9 mouse cellular contexts compared by ENCODE assay signal in genomic region chr1:72870615-72871336, GRCm38 (mm10). TPM values are rescaled to one million over a fixed set of nuclear protein-coding genes. Genes with fewer than 3 reads are reported as not detected.
A peak's percentile ranks its signal among the peaks of the same experiment; 100 is the strongest.
DNase-seq lines count a peak whose midpoint lies in the region; ATAC-seq lines count a peak whose summit lies in the region.
"Had no signal": no experiment of that assay in that cellular context is flagged by ENCODE, and none has a peak within 500 bp of the region (broad histone marks: within the 10 kb centered on the region; RNA-seq: fewer than 3 reads in every experiment).

No protein-coding gene starts in this region.

- H3K9ac ChIP-seq in midbrain, embryonic 11.5 days (ENCODE audit: low read length), result peak overlapping the region; percentile 34

- H3K9me3 ChIP-seq in limb, embryonic 10.5 days (replicated peaks), result no peaks in the 10 kb centered on the region
- no peaks in the 10 kb centered on the region for H3K9me3 ChIP-seq in midbrain, embryonic 11.5 days (ENCODE audit: control insufficient read depth, low read length)

- peak overlapping the region; percentile 65 for H3K4me3 ChIP-seq in limb, embryonic 10.5 days
- H3K4me3 ChIP-seq in midbrain, embryonic 11.5 days (ENCODE audit: low read depth, low read length), result peak overlapping the region; percentile 50

- H3K4me2 ChIP-seq in midbrain, embryonic 11.5 days, result peak overlapping the region; percentile 85

- 0 out of 2 replicates have a peak overlapping the region, but pooled peaks have one; percentile 20 for H3K27ac ChIP-seq in limb, embryonic 10.5 days
- peak overlapping the region; percentile 27 for H3K27ac ChIP-seq in midbrain, embryonic 11.5 days (ENCODE audit: low read depth, low read length)
- H3K27ac ChIP-seq: macrophage had no signal

- H3K27me3 ChIP-seq in limb, embryonic 10.5 days (ENCODE audit: low read depth, poor library complexity, severe bottlenecking), result peaks cover 55% of the 10 kb centered on the region
- H3K27me3 ChIP-seq in midbrain, embryonic 11.5 days (ENCODE audit: control insufficient read depth, insufficient read depth, low read length), result peaks cover 15% of the 10 kb centered on the region

- H3K36me3 ChIP-seq in limb, embryonic 10.5 days, result no peaks in the 10 kb centered on the region
- H3K36me3 ChIP-seq in midbrain, embryonic 11.5 days (ENCODE audit: control insufficient read depth, insufficient read depth, low read length), result no peaks in the 10 kb centered on the region

- H3K4me1 ChIP-seq in limb, embryonic 10.5 days, result peaks cover 75% of the 10 kb centered on the region
- H3K4me1 ChIP-seq in midbrain, embryonic 11.5 days (ENCODE audit: control insufficient read depth, insufficient read depth, low read length), result peaks cover 33% of the 10 kb centered on the region

- peak; percentile 41 for ATAC-seq in midbrain, embryonic 11.5 days (ENCODE audit: low FRiP score)
- ATAC-seq in inflammation-experienced regulatory T-cells, adult 6 months, result no peak

- peak; percentile 90 for DNase-seq in adrenal gland, postnatal 10 days
- peak; percentile 73 for DNase-seq in embryo, embryonic 9.5 days (ENCODE audit: extremely low spot score)
- peak; percentile 99 for DNase-seq in heart, adult 11 months
- DNase-seq in kidney, adult 11 months, result peak; percentile 92
- peak; percentile 79 for DNase-seq in limb, embryonic 10.5 days (ENCODE audit: low spot score)
- peak; percentile 96 for DNase-seq in midbrain, embryonic 11.5 days (ENCODE audit: low spot score, missing footprints)
- peak; percentile 95 for DNase-seq in telencephalon, adult 2 months (ENCODE audit: low read depth, low spot score)

- under 1% methylated on average over 20 of the region's 20 CpGs for WGBS in limb, embryonic 10.5 days
- WGBS in midbrain, embryonic 11.5 days, result under 1% methylated on average over 20 of the region's 20 CpGs

RNA-seq across cellular contexts. Expression of gene Igfbp5, which starts 3.9 kb away (rescaled TPM):
- 100 to 1,000 TPM in 1 of 2 experiments, 10 to 100 TPM in 1; 85.9 to 120 TPM for total RNA-seq in adrenal gland, postnatal 10 days (2021)
- 44.4 and 55.4 TPM in 2 replicates for polyA plus RNA-seq in limb, embryonic 10.5 days (2016; fragmentation: Nextera tagmentation; extraction: Ambion mirVana)
- 23.2 and 24.6 TPM in 2 replicates for polyA plus RNA-seq in midbrain, embryonic 11.5 days (2014; fragmentation: Nextera tagmentation; extraction: Ambion mirVana)
- polyA plus RNA-seq in inflammation-experienced regulatory T-cells, adult 6 months (2017; shearing (Covaris generic)), result under 1 TPM in 1 of 3 experiments, not detected in 2; 0.08 TPM

RNA-seq across cellular contexts. Expression of gene Igfbp2, which starts 46.5 kb away (rescaled TPM):
- total RNA-seq in adrenal gland, postnatal 10 days (2021), result 100 to 1,000 TPM; 210 to 501 TPM
- polyA plus RNA-seq in limb, embryonic 10.5 days (2016; fragmentation: Nextera tagmentation; extraction: Ambion mirVana), result 198 and 264 TPM in 2 replicates
- 468 and 548 TPM in 2 replicates for polyA plus RNA-seq in midbrain, embryonic 11.5 days (2014; fragmentation: Nextera tagmentation; extraction: Ambion mirVana)
- polyA plus RNA-seq in inflammation-experienced regulatory T-cells, adult 6 months (2017; shearing (Covaris generic)), result not detected
- polyA plus RNA-seq: macrophage had no signal

Comparison
In these comparisons a context has a peak if more than half of its experiments do, and no peak if none do; other contexts are left out.
1. RNA of gene Igfbp5, which starts 3.9 kb away (polyA plus RNA-seq): 44.4 to 55.4 TPM in limb, embryonic 10.5 days and 23.2 to 24.6 TPM in midbrain, embryonic 11.5 days; 0.08 TPM in inflammation-experienced regulatory T-cells, adult 6 months; every median in the first group is over 10 times any median in the second.
2. RNA of gene Igfbp2, which starts 46.5 kb away (polyA plus RNA-seq): 468 to 548 TPM in midbrain, embryonic 11.5 days and 198 to 264 TPM in limb, embryonic 10.5 days; not detected in inflammation-experienced regulatory T-cells, adult 6 months; every median in the first group is over 100 times any median in the second.
3. Peak in every context shown above with its lines, with median percentiles within 50 percentile points of each other: DNase-seq.